Mouse (Mus musculus): ENCODE measurements at regions not wholly inside any gene's neighbourhood (a gene's known extent, or its start where the extent isn't known, plus 50 kb on each side); places are given as distances from the start of the nearest gene placed in this dataset.

- WGBS = 95% methylated on average over 2 of the region's 2 CpGs
- TF ChIP-seq POLR2A (IDR thresholded peaks at IDR 0.05; ENCODE audit: insufficient read depth, low read depth, low read length) = no peak
- no peaks in the 10 kb centered on the region for H3K4me1 ChIP-seq (ENCODE audit: control insufficient read depth, insufficient read depth, low read length)
- H3K4me3 ChIP-seq (ENCODE audit: insufficient read depth, low read depth, low read length) = no peak overlapping the region
- H3K27ac ChIP-seq (ENCODE audit: insufficient read depth, low read depth, low read length) = no peak overlapping the region
Measured at GRCm38 (mm10) chr6:51326103-51326829, 106.2 kb upstream of the Nfe2l3 start.

GRCm38 (mm10) chr6:51329070-51329995, 103.1 kb upstream of the Nfe2l3 start:
- Histone ChIP-seq H3K27ac (ENCODE audit: insufficient read depth, low read depth, low read length) (no peak overlapping the region), H3K4me1 (ENCODE audit: control insufficient read depth, insufficient read depth, low read length) (no peaks in the 10 kb centered on the region), H3K4me3 (ENCODE audit: insufficient read depth, low read depth, low read length) (no peak overlapping the region)
- 85% methylated on average over 13 of the region's 13 CpGs for WGBS
- TF ChIP-seq POLR2A (IDR thresholded peaks at IDR 0.05; ENCODE audit: insufficient read depth, low read depth, low read length) (no peak), CTCF (IDR thresholded peaks at IDR 0.05; ENCODE audit: insufficient read depth, low read depth, low read length) (no peak)

- no peak overlapping the region for H3K4me3 ChIP-seq (ENCODE audit: insufficient read depth, low read depth, low read length)
- TF ChIP-seq CTCF (IDR thresholded peaks at IDR 0.05; ENCODE audit: insufficient read depth, low read depth, low read length) = no peak
- no peak for TF ChIP-seq POLR2A (IDR thresholded peaks at IDR 0.05; ENCODE audit: insufficient read depth, low read depth, low read length)
- H3K27ac ChIP-seq (ENCODE audit: insufficient read depth, low read depth, low read length) = no peak overlapping the region
- H3K4me1 ChIP-seq (ENCODE audit: control insufficient read depth, insufficient read depth, low read length) = no peaks in the 10 kb centered on the region
- 79% methylated on average over 5 of the region's 5 CpGs for WGBS
Measured at GRCm38 (mm10) chr6:51330069-51330706, 102.3 kb upstream of the Nfe2l3 start.

- 52% methylated on average over 11 of the region's 11 CpGs for WGBS
- Histone ChIP-seq H3K4me3 (ENCODE audit: insufficient read depth, low read depth, low read length) (no peak overlapping the region), H3K4me1 (ENCODE audit: control insufficient read depth, insufficient read depth, low read length) (no peaks in the 10 kb centered on the region), H3K27ac (ENCODE audit: insufficient read depth, low read depth, low read length) (no peak overlapping the region)
- TF ChIP-seq POLR2A (IDR thresholded peaks at IDR 0.05; ENCODE audit: insufficient read depth, low read depth, low read length) (no peak), CTCF (IDR thresholded peaks at IDR 0.05; ENCODE audit: insufficient read depth, low read depth, low read length) (no peak)
Measured at GRCm38 (mm10) chr6:51332841-51333240, 99.6 kb upstream of the Nfe2l3 start.

GRCm38 (mm10) chr6:51333722-51334360, 98.6 kb upstream of the Nfe2l3 start:
- Histone ChIP-seq H3K4me1 (ENCODE audit: control insufficient read depth, insufficient read depth, low read length) (no peaks in the 10 kb centered on the region), H3K27ac (ENCODE audit: insufficient read depth, low read depth, low read length) (no peak overlapping the region), H3K4me3 (ENCODE audit: insufficient read depth, low read depth, low read length) (no peak overlapping the region)
- 48% methylated on average over 7 of the region's 7 CpGs for WGBS
- no peak for TF ChIP-seq POLR2A (IDR thresholded peaks at IDR 0.05; ENCODE audit: insufficient read depth, low read depth, low read length)
- TF ChIP-seq CTCF (IDR thresholded peaks at IDR 0.05; ENCODE audit: insufficient read depth, low read depth, low read length) = no peak

GRCm38 (mm10) chr6:51335314-51335713, 97.2 kb upstream of the Nfe2l3 start:
- Histone ChIP-seq H3K4me3 (ENCODE audit: insufficient read depth, low read depth, low read length) (no peak overlapping the region), H3K4me1 (ENCODE audit: control insufficient read depth, insufficient read depth, low read length) (no peaks in the 10 kb centered on the region), H3K27ac (ENCODE audit: insufficient read depth, low read depth, low read length) (no peak overlapping the region)
- WGBS = 93% methylated on average over 5 of the region's 5 CpGs
- TF ChIP-seq POLR2A (IDR thresholded peaks at IDR 0.05; ENCODE audit: insufficient read depth, low read depth, low read length) (no peak), CTCF (IDR thresholded peaks at IDR 0.05; ENCODE audit: insufficient read depth, low read depth, low read length) (no peak)

- Histone ChIP-seq H3K27ac (ENCODE audit: insufficient read depth, low read depth, low read length) (no peak overlapping the region), H3K4me3 (ENCODE audit: insufficient read depth, low read depth, low read length) (no peak overlapping the region), H3K4me1 (ENCODE audit: control insufficient read depth, insufficient read depth, low read length) (no peaks in the 10 kb centered on the region)
- 77% methylated on average over 2 of the region's 2 CpGs for WGBS
- TF ChIP-seq POLR2A (IDR thresholded peaks at IDR 0.05; ENCODE audit: insufficient read depth, low read depth, low read length) = no peak
- TF ChIP-seq CTCF (IDR thresholded peaks at IDR 0.05; ENCODE audit: insufficient read depth, low read depth, low read length) = no peak
Measured at GRCm38 (mm10) chr6:51339301-51339700, 93.2 kb upstream of the Nfe2l3 start.

- 79% methylated on average over 9 of the region's 9 CpGs for WGBS
- Histone ChIP-seq H3K27ac (ENCODE audit: insufficient read depth, low read depth, low read length) (no peak overlapping the region), H3K4me3 (ENCODE audit: insufficient read depth, low read depth, low read length) (no peak overlapping the region), H3K4me1 (ENCODE audit: control insufficient read depth, insufficient read depth, low read length) (no peaks in the 10 kb centered on the region)
- no peak for TF ChIP-seq POLR2A (IDR thresholded peaks at IDR 0.05; ENCODE audit: insufficient read depth, low read depth, low read length)
- no peak for TF ChIP-seq CTCF (IDR thresholded peaks at IDR 0.05; ENCODE audit: insufficient read depth, low read depth, low read length)
Measured at GRCm38 (mm10) chr6:51347721-51348120, 84.7 kb upstream of the Nfe2l3 start.
